Mouse (Mus musculus): ENCODE measurements at regions not wholly inside any gene's neighbourhood (a gene's known extent, or its start where the extent isn't known, plus 50 kb on each side); places are given as distances from the start of the nearest gene placed in this dataset.

DNA sequence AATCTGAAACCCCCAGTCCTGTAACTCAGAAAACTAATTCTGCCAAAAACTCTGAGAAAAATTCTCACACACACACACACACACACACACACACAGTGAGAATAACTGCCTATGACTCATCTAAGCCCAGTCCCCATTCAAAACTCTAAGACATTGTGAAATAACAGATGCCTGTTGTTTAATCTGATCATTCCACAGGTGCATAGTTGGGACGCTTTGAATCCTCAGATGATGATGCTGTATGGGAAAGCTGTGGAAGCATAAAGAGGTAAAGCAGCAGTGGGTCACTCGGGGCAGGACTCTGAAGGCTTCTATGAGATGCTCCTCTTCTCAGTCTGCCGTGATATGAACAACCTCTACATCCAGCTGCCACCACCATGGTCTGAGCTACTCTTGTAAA, 62.9 kb upstream of the Isx start:
- Histone ChIP-seq H3K27me3 (ENCODE audit: control insufficient read depth, insufficient read depth, low read length) (no peaks in the 10 kb centered on the region), H3K9ac (ENCODE audit: low read length) (no peak overlapping the region), H3K4me3 (ENCODE audit: low read depth, low read length) (no peak overlapping the region), H3K4me2 (replicated peaks; ENCODE audit: low read depth) (no peak overlapping the region), H3K36me3 (ENCODE audit: control insufficient read depth, insufficient read depth, low read length) (no peaks in the 10 kb centered on the region), H3K4me1 (replicated peaks; ENCODE audit: control insufficient read depth, insufficient read depth) (no peaks in the 10 kb centered on the region), H3K27ac (replicated peaks) (no peak overlapping the region), H3K9me3 (ENCODE audit: control insufficient read depth, low read length) (no peaks in the 10 kb centered on the region)
- WGBS: 76% methylated on average over 3 of the region's 3 CpGs
- TF ChIP-seq CTCF (IDR thresholded peaks at IDR 0.05; ENCODE audit: low read depth): no peak
- TF ChIP-seq EP300 (optimal IDR thresholded peaks at IDR 0.05): no peak
- ATAC-seq (ENCODE audit: low FRiP score, low TSS enrichment): no peak
- no peak for DNase-seq (ENCODE audit: low spot score)

DNA sequence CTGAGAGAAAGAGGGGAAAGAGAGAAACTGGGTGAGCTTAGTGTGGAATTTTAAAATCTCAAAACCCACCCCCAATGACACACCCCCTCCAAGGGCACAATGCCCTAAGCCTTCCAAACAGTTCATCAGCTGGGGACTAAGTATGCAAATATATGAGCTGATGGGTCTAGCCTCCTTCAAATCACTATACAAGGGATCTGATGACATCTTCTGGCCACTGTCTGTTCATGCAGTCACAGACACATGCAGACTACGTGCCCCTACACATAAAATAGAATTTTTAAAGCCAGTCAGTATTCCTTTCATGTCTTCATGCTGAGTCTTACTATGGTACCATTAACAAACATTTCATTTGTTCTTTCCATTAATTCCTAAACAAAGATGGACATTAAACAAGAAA, 54.5 kb upstream of the Isx start:
- no peaks in the 10 kb centered on the region for H3K4me1 ChIP-seq (replicated peaks; ENCODE audit: control insufficient read depth, insufficient read depth)
- no peak overlapping the region for H3K4me2 ChIP-seq (replicated peaks; ENCODE audit: low read depth)
- no peak for DNase-seq (ENCODE audit: low spot score)
- no peak overlapping the region for H3K4me3 ChIP-seq (ENCODE audit: low read depth, low read length)
- no peaks in the 10 kb centered on the region for H3K36me3 ChIP-seq (ENCODE audit: control insufficient read depth, insufficient read depth, low read length)
- H3K27me3 ChIP-seq (ENCODE audit: control insufficient read depth, insufficient read depth, low read length): no peaks in the 10 kb centered on the region
- TF ChIP-seq EP300 (optimal IDR thresholded peaks at IDR 0.05) (no peak), CTCF (IDR thresholded peaks at IDR 0.05; ENCODE audit: low read depth) (peak; percentile 51)
- no peaks in the 10 kb centered on the region for H3K9me3 ChIP-seq (ENCODE audit: control insufficient read depth, low read length)
- WGBS: 61% methylated on average over 1 of the region's 1 CpGs
- H3K27ac ChIP-seq (replicated peaks): no peak overlapping the region
- no peak overlapping the region for H3K9ac ChIP-seq (ENCODE audit: low read length)
- ATAC-seq (ENCODE audit: low FRiP score, low TSS enrichment): no peak

DNA sequence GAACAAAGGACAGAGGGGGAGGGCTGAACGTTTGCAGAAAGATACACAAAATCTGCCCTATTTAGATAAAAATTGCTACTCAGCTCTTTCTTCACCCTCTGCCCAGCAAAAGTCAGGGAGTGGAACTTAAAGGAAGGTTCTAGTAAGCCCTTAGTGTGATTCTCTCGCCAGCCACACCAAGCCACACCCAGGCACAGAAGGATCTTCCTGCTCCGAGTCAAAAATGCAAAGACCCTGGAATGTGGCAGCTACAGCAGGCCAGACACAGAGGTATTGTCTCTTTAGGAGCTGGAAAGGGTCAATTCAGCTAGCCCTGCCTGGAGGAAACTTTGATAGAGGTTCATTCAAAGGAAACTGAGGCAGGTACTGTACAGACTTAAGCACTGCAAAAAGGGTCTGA, 52.3 kb upstream of the Isx start:
- Histone ChIP-seq H3K9ac (ENCODE audit: low read length) (no peak overlapping the region), H3K4me3 (ENCODE audit: low read depth, low read length) (no peak overlapping the region), H3K9me3 (ENCODE audit: control insufficient read depth, low read length) (no peaks in the 10 kb centered on the region), H3K27ac (replicated peaks) (no peak overlapping the region), H3K4me2 (replicated peaks; ENCODE audit: low read depth) (no peak overlapping the region), H3K27me3 (ENCODE audit: control insufficient read depth, insufficient read depth, low read length) (no peaks in the 10 kb centered on the region), H3K4me1 (replicated peaks; ENCODE audit: control insufficient read depth, insufficient read depth) (no peaks in the 10 kb centered on the region), H3K36me3 (ENCODE audit: control insufficient read depth, insufficient read depth, low read length) (no peaks in the 10 kb centered on the region)
- no peak for TF ChIP-seq CTCF (IDR thresholded peaks at IDR 0.05; ENCODE audit: low read depth)
- no peak for TF ChIP-seq EP300 (optimal IDR thresholded peaks at IDR 0.05)
- DNase-seq (ENCODE audit: low spot score) (no peak), ATAC-seq (ENCODE audit: low FRiP score, low TSS enrichment) (no peak)
- WGBS: 16% methylated on average over 3 of the region's 3 CpGs

DNA sequence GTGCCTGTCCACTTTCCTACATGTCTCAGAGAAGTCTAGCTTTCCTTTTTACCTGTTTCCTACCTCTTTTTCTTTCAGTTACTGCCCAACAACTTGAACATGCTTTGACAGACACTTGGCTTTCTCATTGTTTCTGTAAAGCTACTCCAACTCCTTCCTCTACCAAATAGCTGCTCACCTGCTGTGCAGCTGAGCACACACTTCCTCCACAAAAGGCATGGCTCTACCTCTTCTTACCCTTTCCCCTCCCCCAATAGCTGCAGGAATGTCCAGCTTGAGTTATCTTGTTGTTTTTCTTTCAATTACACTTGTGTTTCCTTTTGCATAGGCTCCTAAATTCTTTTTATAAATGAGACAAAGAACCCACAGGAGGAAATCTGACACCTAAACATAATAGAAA, 50.7 kb upstream of the Isx start:
- DNase-seq (ENCODE audit: low spot score) (no peak), ATAC-seq (ENCODE audit: low FRiP score, low TSS enrichment) (no peak)
- Histone ChIP-seq H3K27me3 (ENCODE audit: control insufficient read depth, insufficient read depth, low read length) (no peaks in the 10 kb centered on the region), H3K4me2 (replicated peaks; ENCODE audit: low read depth) (no peak overlapping the region), H3K36me3 (ENCODE audit: control insufficient read depth, insufficient read depth, low read length) (no peaks in the 10 kb centered on the region), H3K4me3 (ENCODE audit: low read depth, low read length) (no peak overlapping the region), H3K27ac (replicated peaks) (no peak overlapping the region), H3K9ac (ENCODE audit: low read length) (no peak overlapping the region), H3K9me3 (ENCODE audit: control insufficient read depth, low read length) (no peaks in the 10 kb centered on the region), H3K4me1 (replicated peaks; ENCODE audit: control insufficient read depth, insufficient read depth) (no peaks in the 10 kb centered on the region)
- TF ChIP-seq CTCF (IDR thresholded peaks at IDR 0.05; ENCODE audit: low read depth) (no peak), EP300 (optimal IDR thresholded peaks at IDR 0.05) (no peak)
